Mouse (Mus musculus) C2C12 (cell line): ENCODE measurements around the gene Mrps7. TPM values are rescaled to one million over a fixed set of nuclear protein-coding genes. Genes with fewer than 3 reads are reported as not detected.

Experiments used
- H3K27me3 ChIP-seq: one replicate; pipeline ENCODE4 v1.6.1; 2011; ENCODE audit not compliant: control insufficient read depth, insufficient read depth, insufficient read length
- H3K36me3 ChIP-seq: one replicate; pipeline ENCODE4 v1.6.1; 2011; ENCODE audit not compliant: control insufficient read depth, insufficient read depth
- H3K4me3 ChIP-seq: one replicate; pipeline ENCODE4 v1.5.1; 2011; ENCODE audit warnings: mild to moderate bottlenecking, control low read depth; ENCODE audit not compliant: poor library complexity, insufficient read depth, severe bottlenecking
- H3K79me2 ChIP-seq: one replicate; pipeline ENCODE4 v1.6.1; 2011; ENCODE audit not compliant: control insufficient read depth, insufficient read depth
- H3K79me3 ChIP-seq: one replicate; pipeline ENCODE4 v1.6.1; 2011; ENCODE audit warnings: low read depth, control low read depth
- H3ac ChIP-seq: one replicate; pipeline ENCODE3; 2011; ENCODE audit warnings: low read depth; ENCODE audit not compliant: control insufficient read depth, insufficient read length
- CEBPB ChIP-seq: IDR thresholded peaks from one replicate; pipeline ENCODE4 v1.6.1; 2011; ENCODE audit warnings: low read depth, mild to moderate bottlenecking, control low read depth, moderate library complexity
- CTCF ChIP-seq: IDR thresholded peaks from one replicate; pipeline ENCODE4 v1.5.1; 2011; ENCODE audit not compliant: control insufficient read depth, insufficient read depth, insufficient read length
- FOSL1 ChIP-seq: IDR thresholded peaks from one replicate; pipeline ENCODE4 v1.8.0; 2011; ENCODE audit warnings: mild to moderate bottlenecking, low read length; ENCODE audit not compliant: poor library complexity, insufficient read depth, severe bottlenecking
- MAX ChIP-seq: IDR thresholded peaks from one replicate; pipeline ENCODE4 v1.6.1; 2011; ENCODE audit warnings: mild to moderate bottlenecking, control low read depth
- MYOD1 ChIP-seq: IDR thresholded peaks from one replicate; pipeline ENCODE4 v1.6.1; 2011; ENCODE audit warnings: low read depth; ENCODE audit not compliant: control insufficient read depth, insufficient read length
- MYOG ChIP-seq: IDR thresholded peaks from one replicate; pipeline ENCODE4 v1.6.1; 2011; ENCODE audit not compliant: control insufficient read depth, insufficient read length; ENCODE audit errors: extremely low read depth
- USF1 ChIP-seq: IDR thresholded peaks from one replicate; pipeline ENCODE4 v1.6.1; 2011; ENCODE audit warnings: low read depth, mild to moderate bottlenecking, control low read depth, moderate library complexity
- polyA plus RNA-seq: library from polyadenylated mRNA; unstranded; fragments of >200 nt; fragmentation: generic; extraction: Trizol; gene quantifications from one replicate; pipeline ENCODE4 v1.2.1, GENCODE M21; 2012; ENCODE audit warnings: missing spikeins

Mrps7 gene
- polyA plus RNA-seq, 1 experiment: 79.7 TPM

DNA sequence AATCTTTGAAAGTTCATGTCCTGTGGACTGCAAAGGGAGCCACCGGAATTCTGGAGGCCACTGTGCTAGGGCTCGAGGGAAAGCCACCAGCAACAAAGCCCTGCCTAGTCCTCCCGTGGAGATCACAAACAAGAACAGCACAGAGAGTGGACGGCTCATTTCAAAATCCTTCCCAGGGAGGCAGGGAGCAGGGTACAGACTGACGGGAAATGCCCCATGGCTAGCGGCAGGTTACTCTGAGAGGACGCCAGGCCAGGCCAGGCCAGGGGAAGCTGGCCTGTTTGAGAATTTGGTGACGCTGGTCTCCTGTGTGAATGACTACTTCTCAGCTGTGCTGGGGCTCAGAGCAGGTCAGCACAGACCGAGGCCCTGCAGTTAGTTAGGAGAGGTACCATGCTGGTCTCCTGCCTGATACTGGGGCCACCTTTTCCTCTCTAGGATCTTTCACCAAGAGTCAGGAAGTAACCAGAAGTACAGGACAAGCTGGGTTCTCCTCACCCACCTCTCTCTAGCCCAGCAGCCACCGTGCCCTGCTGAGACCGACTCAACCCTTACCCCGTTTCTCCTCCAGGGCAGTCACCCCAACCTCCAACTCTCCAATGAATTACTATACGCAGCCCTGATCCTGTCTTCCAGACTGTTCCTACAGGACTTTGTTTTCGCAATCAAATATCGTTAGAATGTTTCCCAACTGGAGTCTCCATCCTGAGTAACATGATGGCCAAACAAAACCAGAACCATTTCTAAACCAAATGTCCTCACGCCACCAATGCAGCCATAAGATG lies 15.2 kb downstream of the Mrps7 start:
- no peak overlapping the region for H3K4me3 ChIP-seq
- H3K79me3 ChIP-seq: no peaks in the 10 kb centered on the region
- peaks cover 8% of the 10 kb centered on the region for H3K36me3 ChIP-seq
- TF ChIP-seq USF1 (no peak), MYOD1 (no peak), FOSL1 (no peak), CEBPB (no peak), MAX (no peak), MYOG (no peak)
- no peaks in the 10 kb centered on the region for H3K27me3 ChIP-seq
- H3ac ChIP-seq: no peak overlapping the region
- no peaks in the 10 kb centered on the region for H3K79me2 ChIP-seq

DNA sequence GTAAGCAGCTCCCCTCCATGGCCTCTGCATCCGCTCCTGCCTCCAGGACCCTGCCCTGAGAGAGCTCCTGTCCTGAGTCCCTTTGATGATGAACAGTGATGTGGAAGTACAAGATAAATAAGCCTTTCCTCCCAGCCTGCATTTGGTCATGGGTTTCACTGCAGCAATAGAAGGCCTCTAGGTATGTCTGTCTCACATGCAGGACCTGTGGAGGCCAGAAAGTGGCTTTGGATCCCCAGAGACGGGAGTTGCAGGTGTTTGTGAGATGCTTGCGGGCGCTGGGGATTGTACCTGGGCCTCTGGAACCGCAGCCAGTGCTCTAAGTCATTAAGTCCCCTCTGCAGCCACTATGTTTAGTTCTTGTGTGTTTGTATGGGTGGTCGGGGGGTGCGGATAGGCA lies 16.2 kb downstream of the Mrps7 start:
- Histone ChIP-seq H3K79me2 (no peaks in the 10 kb centered on the region), H3K79me3 (no peaks in the 10 kb centered on the region), H3K27me3 (no peaks in the 10 kb centered on the region), H3K4me3 (no peak overlapping the region), H3K36me3 (peaks cover 8% of the 10 kb centered on the region), H3ac (no peak overlapping the region)
- TF ChIP-seq CEBPB: no peak
- no peak for TF ChIP-seq MYOG
- TF ChIP-seq MAX: no peak
- TF ChIP-seq CTCF: no peak
- TF ChIP-seq MYOD1: no peak
- TF ChIP-seq FOSL1: no peak
- TF ChIP-seq USF1: no peak

DNA sequence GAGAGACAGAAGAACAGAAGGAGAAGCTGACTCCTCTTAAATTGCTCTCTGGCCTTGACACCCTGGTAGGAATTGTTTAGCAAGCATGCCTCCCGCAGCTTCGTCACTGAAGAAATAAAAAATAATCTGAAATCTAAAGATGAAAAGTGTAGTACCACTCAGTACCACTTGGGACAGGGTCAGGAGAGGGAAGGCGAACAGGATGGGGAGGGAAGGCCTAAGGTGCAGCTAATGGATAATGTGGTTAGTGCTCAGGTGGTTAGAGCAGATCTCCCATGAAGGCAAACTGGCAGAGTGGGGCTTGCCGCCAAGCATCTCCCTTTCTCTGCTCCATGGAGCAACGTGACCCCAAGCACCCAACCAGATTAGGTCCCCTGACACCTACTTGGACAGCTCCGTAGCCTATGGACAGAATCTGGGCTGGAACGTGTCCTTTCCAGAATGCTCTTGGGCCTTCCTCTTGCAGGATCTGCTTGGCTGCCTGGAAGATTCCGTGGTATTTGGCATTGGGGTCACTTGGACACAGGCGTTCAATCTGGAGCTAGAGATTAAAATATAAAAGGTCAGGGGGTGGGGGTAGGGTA lies 19.9 kb downstream of the Mrps7 start:
- Histone ChIP-seq H3ac (no peak overlapping the region), H3K79me3 (no peaks in the 10 kb centered on the region), H3K27me3 (no peaks in the 10 kb centered on the region), H3K4me3 (no peak overlapping the region), H3K36me3 (peaks cover 6% of the 10 kb centered on the region), H3K79me2 (peaks cover 7% of the 10 kb centered on the region)
- TF ChIP-seq MAX (no peak), MYOD1 (no peak), CEBPB (no peak), USF1 (no peak), MYOG (no peak), FOSL1 (no peak), CTCF (no peak)

DNA sequence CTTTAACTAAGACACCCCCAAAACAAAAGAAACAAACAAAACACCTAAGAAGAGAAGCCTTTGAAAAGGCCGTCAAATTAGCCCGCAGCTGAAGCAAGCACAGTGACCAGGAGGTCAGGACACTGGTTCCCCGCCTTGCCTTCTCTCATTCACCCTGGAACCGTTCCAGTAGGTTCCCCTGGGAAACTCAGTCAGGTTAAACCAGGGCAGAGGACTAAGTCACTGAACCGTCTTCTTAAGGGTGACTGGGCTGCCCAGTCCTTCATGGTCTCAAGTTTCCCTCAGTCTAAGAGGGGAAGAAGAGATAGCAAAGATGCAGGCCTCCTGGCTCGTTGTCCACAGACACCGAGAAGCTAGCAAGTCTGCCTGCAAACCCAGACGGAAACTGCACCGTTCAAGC lies 22.2 kb downstream of the Mrps7 start:
- Histone ChIP-seq H3K79me3 (no peaks in the 10 kb centered on the region), H3ac (no peak overlapping the region), H3K27me3 (no peaks in the 10 kb centered on the region), H3K4me3 (no peak overlapping the region), H3K79me2 (peaks cover 7% of the 10 kb centered on the region), H3K36me3 (no peaks in the 10 kb centered on the region)
- TF ChIP-seq MAX (no peak), MYOG (no peak)

DNA sequence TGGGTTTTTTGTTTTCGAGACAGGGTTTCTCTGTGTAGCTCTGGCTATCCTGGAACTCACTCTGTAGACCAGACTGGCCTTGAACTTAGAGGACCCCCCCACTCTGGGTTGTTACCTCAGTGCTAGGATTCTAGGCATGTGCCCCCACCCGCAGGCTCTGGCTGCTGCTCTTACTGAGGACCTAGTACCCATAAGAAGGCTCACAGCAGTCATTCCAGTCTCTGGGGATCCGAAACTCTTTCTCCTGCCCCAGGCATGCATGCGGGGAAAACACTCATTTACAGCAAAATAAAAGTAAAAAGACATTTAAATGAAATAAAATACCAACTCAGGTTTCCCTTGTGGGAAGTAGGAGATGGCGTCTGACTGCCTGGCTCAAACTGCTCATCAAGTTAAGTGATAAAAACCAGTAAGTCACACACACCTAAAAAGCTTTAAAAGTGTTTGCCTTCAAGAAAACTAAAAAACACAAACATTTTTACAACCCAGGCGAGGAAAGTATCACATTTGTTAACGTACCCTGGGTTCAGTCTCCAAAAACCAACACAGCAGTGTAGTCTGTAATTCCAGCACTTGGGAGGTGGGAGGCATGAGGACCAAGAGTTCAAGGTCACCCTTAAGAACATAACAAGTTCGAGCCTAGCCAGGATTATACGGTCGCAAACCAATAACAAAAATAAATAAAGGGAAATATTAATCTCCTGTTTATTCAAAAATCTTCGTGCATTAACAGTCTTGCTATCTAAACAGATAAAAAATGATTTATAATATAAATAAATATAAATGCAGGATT lies 23.3 kb downstream of the Mrps7 start:
- Histone ChIP-seq H3K79me3 (no peaks in the 10 kb centered on the region), H3K4me3 (peak overlapping the region; percentile 84), H3K79me2 (peaks cover 7% of the 10 kb centered on the region), H3K36me3 (no peaks in the 10 kb centered on the region), H3K27me3 (no peaks in the 10 kb centered on the region), H3ac (no peak overlapping the region)
- TF ChIP-seq CEBPB (no peak), MYOG (no peak), MYOD1 (no peak), USF1 (no peak), FOSL1 (no peak), MAX (no peak), CTCF (no peak)
